Mouse (Mus musculus): ENCODE results near the gene Snapc4.

The Snapc4 gene

GRCm38 (mm10) chr2:26338302-26339203, 41.9 kb downstream of the Snapc4 start:
- no peak for DNase-seq

GRCm38 (mm10) chr2:26330702-26331101, 49.8 kb downstream of the Snapc4 start:
- no peak for DNase-seq

GRCm38 (mm10) chr2:26330056-26330468, 50.4 kb downstream of the Snapc4 start:
- no peak for DNase-seq

GRCm38 (mm10) chr2:26329402-26329801, 51.1 kb downstream of the Snapc4 start:
- no peak for DNase-seq

GRCm38 (mm10) chr2:26327852-26328251, 52.6 kb downstream of the Snapc4 start:
- DNase-seq = no peak

- DNase-seq = peak; percentile 68
Measured at GRCm38 (mm10) chr2:26325386-26326181, 54.9 kb downstream of the Snapc4 start.

- DNase-seq = peak; percentile 68
Measured at GRCm38 (mm10) chr2:26324917-26325316, 55.5 kb downstream of the Snapc4 start.

- no peak for DNase-seq
Measured at GRCm38 (mm10) chr2:26323589-26324325, 56.7 kb downstream of the Snapc4 start.

GRCm38 (mm10) chr2:26320245-26321185, 59.9 kb downstream of the Snapc4 start:
- no peak for DNase-seq

GRCm38 (mm10) chr2:26319519-26320244, 60.8 kb downstream of the Snapc4 start:
- DNase-seq = no peak

GRCm38 (mm10) chr2:26319109-26319508, 61.3 kb downstream of the Snapc4 start:
- no peak for DNase-seq

GRCm38 (mm10) chr2:26317991-26318672, 62.3 kb downstream of the Snapc4 start:
- DNase-seq = no peak

- DNase-seq = no peak
Measured at GRCm38 (mm10) chr2:26317371-26317770, 63.1 kb downstream of the Snapc4 start.

GRCm38 (mm10) chr2:26316576-26317246, 63.7 kb downstream of the Snapc4 start:
- DNase-seq = no peak

GRCm38 (mm10) chr2:26315925-26316311, 64.5 kb downstream of the Snapc4 start:
- DNase-seq = no peak

GRCm38 (mm10) chr2:26315072-26315924, 65.2 kb downstream of the Snapc4 start, which contains the start of gene Gpsm1:
TSS of gene Gpsm1 (plus strand) at chr2:26315515.
- DNase-seq = peak; percentile 73

GRCm38 (mm10) chr2:26314281-26315071, 66.0 kb downstream of the Snapc4 start:
- DNase-seq = no peak

GRCm38 (mm10) chr2:26313394-26313793, 67.1 kb downstream of the Snapc4 start:
- DNase-seq = no peak
